Mouse (Mus musculus): ENCODE measurements at regions not wholly inside any gene's neighbourhood (a gene's known extent, or its start where the extent isn't known, plus 50 kb on each side); places are given as distances from the start of the nearest gene placed in this dataset.
A peak's percentile ranks its signal among the peaks of the same experiment; 100 is the strongest.

DNA sequence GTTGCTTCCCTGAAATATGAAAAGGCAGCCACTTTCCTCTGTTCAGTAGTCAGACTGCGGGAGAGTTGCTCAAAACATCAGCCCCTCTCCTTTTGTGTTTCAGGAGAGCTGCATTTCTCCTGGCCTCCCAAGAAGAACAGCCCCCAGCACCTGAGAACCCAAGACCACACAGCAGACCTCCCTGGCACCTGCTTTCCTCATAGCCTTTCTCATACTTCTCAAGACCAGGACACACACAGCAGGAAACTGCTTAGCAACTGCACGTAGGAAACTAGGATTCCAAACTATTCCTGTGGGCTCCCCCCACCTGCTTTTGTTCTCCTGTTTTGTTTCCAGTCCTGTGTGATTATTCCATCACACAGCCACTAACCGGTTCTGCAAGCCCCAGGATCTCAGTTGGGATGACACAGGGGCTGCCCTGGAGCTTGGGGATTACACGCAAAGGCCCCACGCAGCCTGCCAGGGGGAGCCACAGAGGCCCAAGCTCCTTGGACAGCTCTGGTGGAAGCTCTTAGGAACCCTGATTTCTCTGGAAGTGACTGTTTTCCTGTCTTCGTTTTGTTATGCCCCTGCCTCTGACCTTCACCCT lies 519.6 kb upstream of the Klf4 start:
- H3K4me3 ChIP-seq (replicated peaks) = no peak overlapping the region
- peak; percentile 31; the same call in 1 of the 2 replicates for ATAC-seq (ENCODE audit: insufficient number of reproducible peaks, insufficient read depth, low FRiP score, low TSS enrichment, low read depth)
- 43% methylated on average over 6 of the region's 6 CpGs for WGBS

DNA sequence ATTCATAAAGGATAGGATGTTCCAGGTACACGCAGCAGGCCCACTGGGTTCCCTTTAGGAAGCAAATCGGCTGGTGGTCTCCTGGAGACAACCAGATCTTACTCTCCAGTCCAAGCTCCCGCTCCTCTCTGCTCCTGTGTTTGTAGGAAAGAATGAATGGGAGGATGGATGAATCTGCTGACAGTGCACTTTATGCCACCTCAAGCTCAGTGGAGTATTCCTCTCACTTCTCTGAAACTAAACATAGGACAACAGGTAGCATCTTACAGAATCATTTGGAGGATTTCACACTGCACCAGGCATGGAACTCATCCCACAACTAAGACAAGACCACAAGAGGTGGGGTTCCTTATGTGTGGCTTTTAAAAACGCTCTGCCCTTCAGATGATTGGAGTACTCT lies 507.1 kb upstream of the Klf4 start:
- Histone ChIP-seq H3K9ac (replicated peaks) (no peak overlapping the region), H3K4me3 (replicated peaks) (no peak overlapping the region), H3K36me3 (no peaks in the 10 kb centered on the region), H3K9me3 (no peaks in the 10 kb centered on the region), H3K27me3 (no peaks in the 10 kb centered on the region), H3K4me1 (replicated peaks) (no peaks in the 10 kb centered on the region), H3K4me2 (no peak overlapping the region), H3K27ac (no peak overlapping the region)
- ATAC-seq (ENCODE audit: insufficient number of reproducible peaks, insufficient read depth, low FRiP score, low TSS enrichment, low read depth) = no peak
- 84% methylated on average over 4 of the region's 4 CpGs for WGBS

More for the DNA sequence above, 519.6 kb upstream of the Klf4 start:
- no peak overlapping the region for H3K27ac ChIP-seq
- no peaks in the 10 kb centered on the region for H3K36me3 ChIP-seq
- H3K4me2 ChIP-seq = no peak overlapping the region
- no peaks in the 10 kb centered on the region for H3K9me3 ChIP-seq
- no peak overlapping the region for H3K9ac ChIP-seq (replicated peaks)
- H3K27me3 ChIP-seq = no peaks in the 10 kb centered on the region
- no peaks in the 10 kb centered on the region for H3K4me1 ChIP-seq (replicated peaks)

DNA sequence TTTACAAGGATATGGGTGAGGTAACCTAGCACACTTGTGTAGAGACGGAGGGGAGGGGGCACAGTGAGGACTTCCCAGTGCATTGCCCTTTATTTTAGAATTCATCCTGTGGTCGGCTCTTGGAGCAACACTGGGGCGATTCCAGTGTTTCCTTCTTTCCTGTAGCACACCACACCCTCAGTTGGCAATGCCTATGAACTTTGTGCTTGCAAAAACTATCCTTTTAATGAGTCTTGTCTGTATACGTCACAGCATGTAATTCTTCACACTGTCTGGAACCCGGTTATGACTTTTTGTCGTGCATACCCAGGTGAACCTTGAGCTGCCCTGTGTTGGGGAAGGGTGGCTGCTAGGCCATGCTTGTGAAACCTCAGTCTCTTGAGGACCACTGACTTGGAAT lies 504.1 kb upstream of the Klf4 start:
- no peak overlapping the region for H3K4me3 ChIP-seq (replicated peaks)
- H3K36me3 ChIP-seq = no peaks in the 10 kb centered on the region
- no peak for ATAC-seq (ENCODE audit: insufficient number of reproducible peaks, insufficient read depth, low FRiP score, low TSS enrichment, low read depth)
- H3K4me2 ChIP-seq = no peak overlapping the region
- H3K27ac ChIP-seq = no peak overlapping the region
- H3K9me3 ChIP-seq = no peaks in the 10 kb centered on the region
- 86% methylated on average over 6 of the region's 6 CpGs for WGBS
- no peaks in the 10 kb centered on the region for H3K27me3 ChIP-seq
- no peak overlapping the region for H3K9ac ChIP-seq (replicated peaks)
- H3K4me1 ChIP-seq (replicated peaks) = no peaks in the 10 kb centered on the region

DNA sequence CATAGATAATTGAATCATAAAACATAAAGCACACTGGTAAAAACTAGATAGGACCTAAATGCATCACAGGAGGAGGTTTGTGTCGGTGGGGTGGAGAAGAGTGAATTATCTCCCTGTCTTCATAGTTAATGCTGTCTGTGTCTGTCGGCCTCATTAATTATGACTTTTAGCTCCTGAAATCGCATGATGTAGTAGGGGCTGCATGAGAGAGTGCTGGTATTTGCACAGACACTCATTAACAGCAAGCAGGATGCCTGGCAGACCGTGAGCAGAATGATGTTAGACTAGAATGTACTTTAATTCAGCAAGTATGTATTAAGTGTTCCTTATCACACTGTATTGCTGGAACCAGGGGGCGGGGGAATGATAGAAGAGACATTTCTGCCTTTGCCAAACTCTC lies 503.3 kb upstream of the Klf4 start:
- no peak overlapping the region for H3K27ac ChIP-seq
- no peak overlapping the region for H3K4me3 ChIP-seq (replicated peaks)
- no peaks in the 10 kb centered on the region for H3K27me3 ChIP-seq
- H3K4me2 ChIP-seq = no peak overlapping the region
- ATAC-seq (ENCODE audit: insufficient number of reproducible peaks, insufficient read depth, low FRiP score, low TSS enrichment, low read depth) = no peak
- H3K36me3 ChIP-seq = no peaks in the 10 kb centered on the region
- H3K9me3 ChIP-seq = no peaks in the 10 kb centered on the region
- H3K9ac ChIP-seq (replicated peaks) = no peak overlapping the region
- no peaks in the 10 kb centered on the region for H3K4me1 ChIP-seq (replicated peaks)
- WGBS = 71% methylated on average over 5 of the region's 5 CpGs

DNA sequence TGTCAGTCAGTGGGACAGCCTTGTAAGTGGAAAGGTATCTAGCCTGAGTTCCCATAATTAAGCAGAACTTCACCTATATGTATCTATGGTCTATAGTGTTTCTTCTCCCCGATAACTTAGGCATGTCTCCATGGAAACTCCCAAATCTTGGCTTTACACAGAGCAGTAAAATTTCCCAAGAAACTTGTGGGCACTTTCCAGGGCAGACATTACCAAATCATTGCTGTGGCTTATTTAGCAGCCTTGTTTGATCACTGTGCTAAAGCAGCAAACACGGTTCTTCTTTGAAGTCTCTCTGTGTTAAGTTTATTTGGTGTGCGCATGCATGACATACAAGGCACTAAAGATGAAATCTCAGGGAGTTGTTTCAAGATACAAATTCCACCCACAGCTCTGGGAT lies 496.2 kb upstream of the Klf4 start:
- H3K4me1 ChIP-seq (replicated peaks) = no peaks in the 10 kb centered on the region
- no peaks in the 10 kb centered on the region for H3K36me3 ChIP-seq
- ATAC-seq (ENCODE audit: insufficient number of reproducible peaks, insufficient read depth, low FRiP score, low TSS enrichment, low read depth) = no peak
- no peaks in the 10 kb centered on the region for H3K9me3 ChIP-seq
- no peaks in the 10 kb centered on the region for H3K27me3 ChIP-seq
- no peak overlapping the region for H3K9ac ChIP-seq (replicated peaks)
- H3K4me2 ChIP-seq = no peak overlapping the region
- WGBS = 78% methylated on average over 3 of the region's 3 CpGs
- H3K4me3 ChIP-seq (replicated peaks) = no peak overlapping the region
- no peak overlapping the region for H3K27ac ChIP-seq

DNA sequence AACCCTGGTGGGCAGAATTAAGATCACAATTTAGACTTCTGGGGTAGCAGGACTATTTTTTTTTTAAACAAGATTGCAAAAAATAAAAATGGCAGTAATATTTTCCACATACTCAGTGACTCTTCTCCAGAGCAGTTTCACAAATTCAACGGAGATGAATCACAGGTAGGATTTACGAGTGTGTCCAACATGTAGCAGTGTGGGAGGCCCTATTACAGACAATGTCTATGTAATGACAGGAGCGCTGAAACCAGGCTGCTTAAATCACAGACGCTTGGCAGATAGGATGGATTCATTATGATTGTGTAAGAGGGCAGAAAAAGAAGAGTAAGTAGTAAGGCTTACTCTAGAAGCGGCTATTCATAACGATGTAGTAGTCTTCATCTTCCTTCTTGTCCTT lies 495.0 kb upstream of the Klf4 start:
- Histone ChIP-seq H3K9ac (replicated peaks) (no peak overlapping the region), H3K36me3 (no peaks in the 10 kb centered on the region), H3K4me1 (replicated peaks) (no peaks in the 10 kb centered on the region), H3K4me2 (no peak overlapping the region), H3K27me3 (no peaks in the 10 kb centered on the region), H3K4me3 (replicated peaks) (no peak overlapping the region), H3K27ac (no peak overlapping the region), H3K9me3 (no peaks in the 10 kb centered on the region)
- WGBS = 88% methylated on average over 6 of the region's 6 CpGs
- no peak for ATAC-seq (ENCODE audit: insufficient number of reproducible peaks, insufficient read depth, low FRiP score, low TSS enrichment, low read depth)

DNA sequence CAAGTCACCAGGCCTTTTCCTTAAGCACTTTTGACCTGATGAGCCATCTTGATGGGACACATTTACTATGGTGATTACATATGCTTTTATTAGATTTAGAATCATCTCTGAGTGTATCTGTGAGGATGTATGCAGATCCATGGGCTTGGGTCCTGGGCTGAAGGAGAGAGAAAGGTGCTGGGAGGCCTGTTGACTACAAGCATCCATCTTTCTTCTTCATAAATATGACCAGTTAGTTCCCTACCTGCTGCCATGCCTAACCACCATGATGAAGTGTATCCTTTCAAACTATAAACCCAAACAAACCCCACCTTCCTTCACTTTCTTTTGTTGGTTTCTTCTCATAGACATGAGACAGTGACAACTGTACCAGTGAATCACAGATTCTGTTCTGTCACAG lies 492.2 kb upstream of the Klf4 start:
- Histone ChIP-seq H3K4me3 (replicated peaks) (no peak overlapping the region), H3K9ac (replicated peaks) (no peak overlapping the region), H3K4me1 (replicated peaks) (no peaks in the 10 kb centered on the region), H3K36me3 (no peaks in the 10 kb centered on the region), H3K4me2 (no peak overlapping the region), H3K9me3 (no peaks in the 10 kb centered on the region), H3K27ac (no peak overlapping the region), H3K27me3 (no peaks in the 10 kb centered on the region)
- no peak for ATAC-seq (ENCODE audit: insufficient number of reproducible peaks, insufficient read depth, low FRiP score, low TSS enrichment, low read depth)

DNA sequence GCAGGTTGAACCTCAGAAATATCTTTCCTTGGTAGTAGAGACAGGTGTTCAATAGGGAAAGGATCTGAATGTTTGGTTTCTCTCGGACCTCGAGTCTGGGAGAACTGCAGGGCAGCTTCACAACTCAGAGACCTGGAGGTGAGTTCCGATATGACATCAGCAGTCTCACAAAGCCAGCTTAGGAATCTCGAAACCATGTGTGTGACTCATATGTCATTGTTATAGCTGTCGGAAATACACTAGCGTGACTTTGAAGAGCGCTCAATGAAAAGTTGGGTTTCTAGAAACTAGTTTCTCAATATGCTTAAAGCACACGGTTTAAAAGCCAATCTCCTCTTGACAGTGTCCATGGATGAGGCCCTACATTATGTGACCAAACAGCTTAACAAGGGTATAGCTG lies 485.9 kb upstream of the Klf4 start:
- WGBS = 94% methylated on average over 8 of the region's 8 CpGs
- Histone ChIP-seq H3K36me3 (no peaks in the 10 kb centered on the region), H3K27me3 (no peaks in the 10 kb centered on the region), H3K27ac (no peak overlapping the region), H3K4me3 (replicated peaks) (no peak overlapping the region), H3K4me1 (replicated peaks) (no peaks in the 10 kb centered on the region), H3K4me2 (no peak overlapping the region), H3K9me3 (no peaks in the 10 kb centered on the region), H3K9ac (replicated peaks) (no peak overlapping the region)
- ATAC-seq (ENCODE audit: insufficient number of reproducible peaks, insufficient read depth, low FRiP score, low TSS enrichment, low read depth) = no peak

DNA sequence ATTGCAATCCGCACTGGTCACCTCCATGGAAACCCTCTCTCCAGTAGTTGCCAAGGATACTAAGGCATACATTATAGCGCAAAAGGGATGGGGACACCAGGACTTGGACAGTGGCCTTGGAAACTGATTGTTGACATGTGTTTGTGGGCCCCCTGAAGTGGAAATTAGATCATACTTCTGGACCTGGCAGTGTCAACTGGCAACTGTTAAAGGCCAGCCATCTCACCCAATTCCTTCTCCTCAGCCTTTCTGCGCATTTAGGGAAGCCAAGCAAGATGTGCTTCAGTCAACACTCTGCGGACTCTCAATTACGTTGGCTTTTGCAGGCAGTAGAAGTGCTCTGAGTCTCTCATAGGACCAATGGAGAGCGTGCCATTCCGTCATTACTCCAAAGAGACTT lies 483.2 kb upstream of the Klf4 start:
- Histone ChIP-seq H3K4me1 (replicated peaks) (no peaks in the 10 kb centered on the region), H3K27ac (no peak overlapping the region), H3K36me3 (no peaks in the 10 kb centered on the region), H3K4me2 (no peak overlapping the region), H3K27me3 (no peaks in the 10 kb centered on the region), H3K9me3 (no peaks in the 10 kb centered on the region), H3K4me3 (replicated peaks) (no peak overlapping the region), H3K9ac (replicated peaks) (no peak overlapping the region)
- WGBS = 93% methylated on average over 7 of the region's 7 CpGs
- no peak for ATAC-seq (ENCODE audit: insufficient number of reproducible peaks, insufficient read depth, low FRiP score, low TSS enrichment, low read depth)

DNA sequence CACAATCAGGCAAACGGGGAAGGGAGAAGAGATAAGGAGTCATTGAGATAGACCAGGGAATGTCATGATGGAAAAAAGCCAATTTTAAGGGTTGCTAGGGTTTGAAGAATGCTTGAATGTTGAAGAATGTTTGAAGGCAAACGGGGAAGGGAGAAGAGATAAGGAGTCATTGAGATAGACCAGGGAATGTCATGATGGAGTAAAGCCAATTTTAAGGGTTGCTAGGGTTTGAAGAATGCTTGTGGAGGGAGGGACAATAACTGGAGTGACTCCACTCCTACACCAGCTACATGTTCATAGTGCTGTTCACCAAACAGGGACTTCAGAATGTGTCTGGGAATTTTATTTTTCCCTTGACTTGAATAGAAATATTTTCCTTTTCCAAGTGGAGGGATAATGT lies 476.0 kb upstream of the Klf4 start:
- no peak for ATAC-seq (ENCODE audit: insufficient number of reproducible peaks, insufficient read depth, low FRiP score, low TSS enrichment, low read depth)
- H3K4me3 ChIP-seq (replicated peaks) = no peak overlapping the region
- H3K9me3 ChIP-seq = no peaks in the 10 kb centered on the region

DNA sequence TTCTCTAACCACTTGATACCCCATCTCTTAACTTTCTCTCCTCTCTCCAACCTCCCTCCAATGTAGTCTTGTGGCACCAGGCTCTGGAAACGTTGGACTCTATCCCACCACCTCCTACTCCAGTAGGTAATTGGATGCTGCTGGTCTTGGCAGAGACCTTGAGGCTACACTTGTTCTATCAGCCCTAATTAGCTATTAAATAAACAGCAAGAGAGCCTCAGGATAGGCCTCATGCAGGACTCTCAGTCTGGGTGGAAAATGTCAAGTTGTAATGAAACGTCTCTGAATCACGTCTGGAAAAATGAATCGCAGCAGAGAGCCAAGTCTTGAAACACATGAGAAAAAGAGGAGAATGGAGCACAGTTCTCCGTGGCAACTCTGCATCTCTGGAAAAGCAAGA lies 472.0 kb upstream of the Klf4 start:
- no peak for ATAC-seq (ENCODE audit: insufficient number of reproducible peaks, insufficient read depth, low FRiP score, low TSS enrichment, low read depth)
- no peak overlapping the region for H3K4me2 ChIP-seq
- no peaks in the 10 kb centered on the region for H3K27me3 ChIP-seq
- H3K27ac ChIP-seq = no peak overlapping the region
- H3K9ac ChIP-seq (replicated peaks) = no peak overlapping the region
- no peak overlapping the region for H3K4me3 ChIP-seq (replicated peaks)
- WGBS = 65% methylated on average over 5 of the region's 5 CpGs
- no peaks in the 10 kb centered on the region for H3K4me1 ChIP-seq (replicated peaks)
- no peaks in the 10 kb centered on the region for H3K36me3 ChIP-seq
- H3K9me3 ChIP-seq = no peaks in the 10 kb centered on the region

More for the DNA sequence above, 476.0 kb upstream of the Klf4 start:
- Histone ChIP-seq H3K27ac (no peak overlapping the region), H3K27me3 (no peaks in the 10 kb centered on the region), H3K4me2 (no peak overlapping the region), H3K36me3 (no peaks in the 10 kb centered on the region), H3K4me1 (replicated peaks) (no peaks in the 10 kb centered on the region), H3K9ac (replicated peaks) (no peak overlapping the region)
- WGBS = 69% methylated on average over 2 of the region's 2 CpGs

DNA sequence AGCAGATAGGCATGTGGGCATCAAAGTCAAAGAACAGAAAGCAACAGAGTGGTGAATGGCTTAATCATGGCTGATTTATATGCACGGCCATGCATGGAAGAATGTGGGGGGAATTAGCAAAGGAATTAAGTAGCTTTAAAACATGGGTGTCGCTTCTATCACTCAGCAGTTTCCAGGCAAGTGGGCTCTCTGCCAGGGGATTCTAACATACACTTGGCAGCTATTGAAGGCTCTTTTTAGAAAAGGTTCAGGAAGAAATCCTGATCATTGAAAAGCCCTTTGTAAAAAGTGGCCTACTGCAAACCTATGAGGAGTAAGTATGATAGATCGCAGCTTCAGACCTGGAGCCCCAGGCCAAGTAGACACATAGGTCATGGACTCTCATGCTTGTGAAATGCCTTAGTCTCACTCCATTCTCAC lies 469.1 kb upstream of the Klf4 start:
- Histone ChIP-seq H3K36me3 (no peaks in the 10 kb centered on the region), H3K27me3 (no peaks in the 10 kb centered on the region), H3K4me3 (replicated peaks) (no peak overlapping the region), H3K4me2 (no peak overlapping the region), H3K4me1 (replicated peaks) (no peaks in the 10 kb centered on the region), H3K9ac (replicated peaks) (no peak overlapping the region), H3K27ac (no peak overlapping the region), H3K9me3 (no peaks in the 10 kb centered on the region)
- 89% methylated on average over 3 of the region's 3 CpGs for WGBS
- ATAC-seq (ENCODE audit: insufficient number of reproducible peaks, insufficient read depth, low FRiP score, low TSS enrichment, low read depth) = no peak

Data from limb, embryonic 12.5 days (tissue).